Comparison of ENCODE assay signal across 16 mouse cellular contexts in the genomic region with DNA sequence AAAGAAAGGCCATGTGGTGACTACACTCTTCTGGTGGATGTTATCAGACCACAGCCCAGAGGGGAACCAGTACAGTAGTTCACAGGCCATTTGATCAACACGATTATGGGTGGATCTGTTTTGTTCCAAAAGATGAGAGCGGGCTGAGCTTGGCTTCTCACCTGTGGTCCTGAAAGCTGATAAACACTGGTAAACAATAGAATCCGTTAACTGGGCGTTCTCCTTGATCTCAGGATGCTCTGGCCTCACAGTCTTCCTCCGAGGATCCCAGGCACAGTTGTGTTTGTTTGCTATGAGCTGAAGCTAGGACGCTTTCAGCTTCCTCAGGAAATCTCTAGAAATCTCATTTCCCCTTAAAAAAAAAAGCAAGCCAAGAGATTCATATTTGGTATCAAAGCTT.
DNase-seq lines count a peak whose midpoint lies in the region; ATAC-seq and TF ChIP-seq lines count a peak whose summit lies in the region.
"Had no signal": no experiment of that assay in that cellular context is flagged by ENCODE, and none has a peak within 500 bp of the region (broad histone marks: within the 10 kb centered on the region; RNA-seq: fewer than 3 reads in every experiment).

No protein-coding gene starts in this region.

- no peaks in the 10 kb centered on the region for H3K27me3 ChIP-seq in heart, embryonic 11.5 days (ENCODE audit: control insufficient read depth, insufficient read depth, low read length)
- H3K27me3 ChIP-seq in midbrain, embryonic 10.5 days (ENCODE audit: low read depth, poor library complexity, severe bottlenecking), result no peaks in the 10 kb centered on the region
- H3K27me3 ChIP-seq in midbrain, postnatal 0 days (ENCODE audit: insufficient read depth, low read length), result no peaks in the 10 kb centered on the region
- no peaks in the 10 kb centered on the region for H3K27me3 ChIP-seq in kidney, embryonic 15.5 days
- H3K27me3 ChIP-seq in intestine, embryonic 15.5 days (replicated peaks), result no peaks in the 10 kb centered on the region
- H3K27me3 ChIP-seq: embryonic facial prominence, embryonic 12.5 days; midbrain, embryonic 15.5 days; neural tube, embryonic 13.5 days had no signal

- no peak overlapping the region for H3K9ac ChIP-seq in heart, embryonic 11.5 days (ENCODE audit: low read depth, low read length)
- no peak overlapping the region for H3K9ac ChIP-seq in midbrain, postnatal 0 days (replicated peaks; ENCODE audit: low read length, poor library complexity, severe bottlenecking)
- no peak overlapping the region for H3K9ac ChIP-seq in kidney, embryonic 15.5 days
- H3K9ac ChIP-seq in intestine, embryonic 15.5 days, result no peak overlapping the region
- H3K9ac ChIP-seq: embryonic facial prominence, embryonic 12.5 days; midbrain, embryonic 15.5 days; neural tube, embryonic 13.5 days had no signal

- H3K4me1 ChIP-seq in heart, embryonic 11.5 days (ENCODE audit: control insufficient read depth, insufficient read depth, low read length), result peaks cover 12% of the 10 kb centered on the region
- H3K4me1 ChIP-seq in midbrain, embryonic 10.5 days, result peaks cover 18% of the 10 kb centered on the region
- no peaks in the 10 kb centered on the region for H3K4me1 ChIP-seq in midbrain, postnatal 0 days (ENCODE audit: insufficient read depth, low read length)
- peaks cover 16% of the 10 kb centered on the region; the same call in 1 of the 2 replicates for H3K4me1 ChIP-seq in kidney, embryonic 15.5 days
- no peaks in the 10 kb centered on the region; the same call in 1 of the 2 replicates for H3K4me1 ChIP-seq in intestine, embryonic 15.5 days (replicated peaks)
- H3K4me1 ChIP-seq: embryonic facial prominence, embryonic 12.5 days had no signal

- H3K36me3 ChIP-seq in heart, embryonic 11.5 days (ENCODE audit: control insufficient read depth, insufficient read depth, low read length), result no peaks in the 10 kb centered on the region
- H3K36me3 ChIP-seq in midbrain, embryonic 10.5 days, result no peaks in the 10 kb centered on the region
- H3K36me3 ChIP-seq in midbrain, postnatal 0 days (ENCODE audit: insufficient read depth, low read length), result no peaks in the 10 kb centered on the region
- no peaks in the 10 kb centered on the region for H3K36me3 ChIP-seq in kidney, embryonic 15.5 days
- H3K36me3 ChIP-seq in intestine, embryonic 15.5 days, result no peaks in the 10 kb centered on the region
- H3K36me3 ChIP-seq: embryonic facial prominence, embryonic 12.5 days; forebrain, embryonic 10.5 days; G1E; midbrain, embryonic 15.5 days; neural tube, embryonic 13.5 days had no signal

- no peak overlapping the region for H3K27ac ChIP-seq in heart, embryonic 11.5 days (ENCODE audit: low read depth, low read length)
- peak overlapping the region; percentile 38; the same call in 1 of the 2 replicates for H3K27ac ChIP-seq in midbrain, embryonic 10.5 days (replicated peaks)
- no peak overlapping the region for H3K27ac ChIP-seq in midbrain, postnatal 0 days (ENCODE audit: low read depth, low read length)
- peak overlapping the region; percentile 52 for H3K27ac ChIP-seq in kidney, embryonic 15.5 days
- H3K27ac ChIP-seq in intestine, embryonic 15.5 days, result no peak overlapping the region
- H3K27ac ChIP-seq: embryonic facial prominence, embryonic 12.5 days; midbrain, embryonic 15.5 days; neural tube, embryonic 13.5 days had no signal

- TF ChIP-seq CTCF in midbrain, postnatal 0 days (IDR thresholded peaks at IDR 0.05), result no peak

- peak; percentile 60 for DNase-seq in heart, adult 8-10 months (ENCODE audit: low spot score)
- no peak for DNase-seq in midbrain, embryonic 10.5 days (ENCODE audit: low spot score)
- DNase-seq in midbrain, postnatal 0 days (ENCODE audit: low spot score), result no peak
- no peak for DNase-seq in urinary bladder, adult 18-20 months (ENCODE audit: low spot score in 2 of 2)
- DNase-seq: cerebellum, adult 11 months; layer of hippocampus, adult 9-11 months; spleen, adult 18-20 months; thymus, postnatal 36 days had no signal

- ATAC-seq in heart, embryonic 11.5 days (replicated peaks; ENCODE audit: insufficient number of reproducible peaks, low FRiP score, low TSS enrichment), result no peak
- ATAC-seq in midbrain, postnatal 0 days (ENCODE audit: low FRiP score), result no peak
- no peak for ATAC-seq in kidney, embryonic 15.5 days (replicated peaks; ENCODE audit: low FRiP score)
- ATAC-seq in intestine, embryonic 15.5 days, result no peak
- ATAC-seq: midbrain, embryonic 15.5 days had no signal

- 48% methylated on average over 6 of the region's 6 CpGs for WGBS in heart, embryonic 11.5 days (ENCODE audit: insufficient replicate concordance)
- 83% methylated on average over 6 of the region's 6 CpGs for WGBS in midbrain, embryonic 10.5 days
- 78% methylated on average over 6 of the region's 6 CpGs for WGBS in midbrain, postnatal 0 days
- 80% methylated on average over 6 of the region's 6 CpGs for WGBS in kidney, embryonic 15.5 days
- 55% methylated on average over 6 of the region's 6 CpGs for WGBS in intestine, embryonic 15.5 days

- H3K9me3 ChIP-seq in heart, embryonic 11.5 days (replicated peaks; ENCODE audit: control insufficient read depth, low read length), result no peaks in the 10 kb centered on the region
- no peaks in the 10 kb centered on the region for H3K9me3 ChIP-seq in midbrain, embryonic 10.5 days (replicated peaks)
- H3K9me3 ChIP-seq in midbrain, postnatal 0 days (ENCODE audit: low read length), result no peaks in the 10 kb centered on the region
- H3K9me3 ChIP-seq in kidney, embryonic 15.5 days (replicated peaks), result no peaks in the 10 kb centered on the region
- no peaks in the 10 kb centered on the region for H3K9me3 ChIP-seq in intestine, embryonic 15.5 days
- H3K9me3 ChIP-seq: embryonic facial prominence, embryonic 12.5 days; forebrain, embryonic 10.5 days; G1E; midbrain, embryonic 15.5 days; neural tube, embryonic 13.5 days had no signal

- no peak overlapping the region for H3K4me3 ChIP-seq in heart, embryonic 11.5 days (ENCODE audit: low read depth, low read length)
- no peak overlapping the region for H3K4me3 ChIP-seq in midbrain, embryonic 10.5 days
- H3K4me3 ChIP-seq in midbrain, postnatal 0 days (ENCODE audit: low read depth, low read length), result no peak overlapping the region
- H3K4me3 ChIP-seq in kidney, embryonic 15.5 days (replicated peaks), result no peak overlapping the region
- no peak overlapping the region for H3K4me3 ChIP-seq in intestine, embryonic 15.5 days (replicated peaks)
- H3K4me3 ChIP-seq: embryonic facial prominence, embryonic 12.5 days; forebrain, embryonic 10.5 days; midbrain, embryonic 15.5 days; neural tube, embryonic 13.5 days had no signal

- H3K4me2 ChIP-seq in heart, embryonic 11.5 days, result no peak overlapping the region
- H3K4me2 ChIP-seq in midbrain, postnatal 0 days (ENCODE audit: low read depth, low read length, poor library complexity, severe bottlenecking), result no peak overlapping the region
- no peak overlapping the region for H3K4me2 ChIP-seq in kidney, embryonic 15.5 days
- H3K4me2 ChIP-seq in intestine, embryonic 15.5 days (replicated peaks), result no peak overlapping the region
- H3K4me2 ChIP-seq: embryonic facial prominence, embryonic 12.5 days; midbrain, embryonic 15.5 days; neural tube, embryonic 13.5 days had no signal

Comparison
In these comparisons a context has a peak if more than half of its experiments do, and no peak if none do; other contexts are left out.
1. H3K27ac ChIP-seq: peak in midbrain, embryonic 10.5 days (single experiment) and kidney, embryonic 15.5 days (single experiment); none in heart, embryonic 11.5 days (single experiment), midbrain, postnatal 0 days (single experiment) and intestine, embryonic 15.5 days (single experiment).